Mouse (Mus musculus) forebrain, embryonic 12.5 days (tissue): ENCODE results near the gene Zfp385c. TPM values are rescaled to one million over a fixed set of nuclear protein-coding genes. Genes with fewer than 3 reads are reported as not detected.
A peak's percentile ranks its signal among the peaks of the same experiment; 100 is the strongest.
"Not testable (repeated sequence)": the region's sequence is repeated elsewhere in the genome, so short reads cannot be mapped to it uniquely, and the experiment has no call there.

Source experiments
- ATAC-seq: fragments of 200-750 bp; cut with Nextera tagmentation; 2 replicates; pipeline ENCODE4 v1.8.0; 2017; ENCODE audit warnings: moderate TSS enrichment; ENCODE audit not compliant: low FRiP score
- H3K27ac ChIP-seq: fragments of 300-500 bp; sonication (generic); 2 replicates; pipeline ENCODE4 v1.5.1; 2016; ENCODE audit warnings: mild to moderate bottlenecking
- H3K27me3 ChIP-seq: fragments of 300-500 bp; sonication (generic); 2 replicates; pipeline ENCODE4 v1.6.1; 2016; ENCODE audit warnings: mild to moderate bottlenecking
- H3K36me3 ChIP-seq: fragments of 300-500 bp; sonication (generic); replicated peaks from 2 replicates; pipeline ENCODE4 v1.6.1; 2016; ENCODE audit warnings: mild to moderate bottlenecking
- H3K4me1 ChIP-seq: fragments of 300-500 bp; sonication (generic); 2 replicates; pipeline ENCODE4 v1.6.1; 2016
- H3K4me2 ChIP-seq: fragments of 300-500 bp; sonication (generic); 2 replicates; pipeline ENCODE4 v1.6.1; 2016; ENCODE audit warnings: mild to moderate bottlenecking, moderate library complexity
- H3K4me3 ChIP-seq: fragments of 300-500 bp; sonication (generic); replicated peaks from 2 replicates; pipeline ENCODE4 v1.5.1; 2016; ENCODE audit warnings: mild to moderate bottlenecking
- H3K9ac ChIP-seq: fragments of 300-500 bp; sonication (generic); 2 replicates; pipeline ENCODE4 v1.6.1; 2016; ENCODE audit warnings: mild to moderate bottlenecking
- H3K9me3 ChIP-seq: fragments of 300-500 bp; sonication (generic); 2 replicates; pipeline ENCODE4 v1.6.1; 2016
- WGBS: fragments of 180-500 bp; shearing (Covaris S2); methylation state at CpG from one replicate; pipeline ENCODE4 v1.1.7; 2016; 5-methylcytosine and 5-hydroxymethylcytosine counted together
- polyA plus RNA-seq: library from polyadenylated mRNA; unstranded; fragments of >200 nt; fragmentation: Nextera tagmentation; extraction: Ambion mirVana; gene quantifications from 2 replicates; pipeline ENCODE4 v1.2.1, GENCODE M21; 2016

The Zfp385c gene
- polyA plus RNA-seq, 1 experiment from 2014 or later: 0.61 TPM

- 94% methylated on average over 9 of the region's 9 CpGs for WGBS
- Histone ChIP-seq H3K9me3 (no peaks in the 10 kb centered on the region), H3K9ac (no peak overlapping the region), H3K36me3 (peaks cover 46% of the 10 kb centered on the region), H3K27me3 (no peaks in the 10 kb centered on the region), H3K27ac (no peak overlapping the region), H3K4me1 (peaks cover 8% of the 10 kb centered on the region), H3K4me2 (no peak overlapping the region), H3K4me3 (no peak overlapping the region)
- ATAC-seq: no peak
Measured at GRCm38 (mm10) chr11:100603155-100603554, 89.1 kb downstream of the Zfp385c start.

GRCm38 (mm10) chr11:100601372-100601771 lies 90.9 kb downstream of the Zfp385c start:
- Histone ChIP-seq H3K4me2 (no peak overlapping the region), H3K36me3 (peaks cover 55% of the 10 kb centered on the region), H3K4me3 (no peak overlapping the region), H3K27ac (no peak overlapping the region), H3K4me1 (peaks cover 8% of the 10 kb centered on the region), H3K9ac (no peak overlapping the region), H3K27me3 (no peaks in the 10 kb centered on the region), H3K9me3 (no peaks in the 10 kb centered on the region)
- WGBS: 96% methylated on average over 3 of the region's 3 CpGs
- ATAC-seq: no peak

DNA sequence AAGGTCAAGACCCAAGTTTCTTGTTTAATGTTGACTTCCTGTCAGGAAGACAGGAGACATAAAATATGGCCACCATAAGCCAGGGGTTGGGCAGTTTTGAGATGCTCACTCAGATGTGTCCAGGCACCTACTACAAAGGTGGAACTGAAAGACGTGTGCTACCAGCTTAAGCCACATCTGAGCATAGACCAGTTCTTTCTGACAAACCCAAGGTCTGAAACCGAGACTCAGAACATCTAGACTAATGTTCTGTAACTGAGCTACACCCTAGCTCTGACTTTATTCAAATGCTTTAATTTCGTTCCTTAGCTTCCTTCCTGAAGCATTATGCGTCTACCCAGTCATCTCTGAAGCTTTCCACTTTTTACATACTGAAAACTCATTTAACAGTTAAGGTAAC lies 94.2 kb downstream of the Zfp385c start:
- no peaks in the 10 kb centered on the region for H3K4me1 ChIP-seq
- H3K4me3 ChIP-seq: no peak overlapping the region
- H3K9me3 ChIP-seq: no peaks in the 10 kb centered on the region
- H3K4me2 ChIP-seq: no peak overlapping the region
- no peak overlapping the region for H3K9ac ChIP-seq
- no peaks in the 10 kb centered on the region for H3K27me3 ChIP-seq
- no peak overlapping the region for H3K27ac ChIP-seq
- WGBS: 90% methylated on average over 4 of the region's 4 CpGs
- ATAC-seq: no peak
- H3K36me3 ChIP-seq: peaks cover 82% of the 10 kb centered on the region

GRCm38 (mm10) chr11:100595533-100595932 lies 96.7 kb downstream of the Zfp385c start:
- 84% methylated on average over 4 of the region's 4 CpGs for WGBS
- no peak for ATAC-seq
- Histone ChIP-seq H3K4me1 (no peaks in the 10 kb centered on the region), H3K27me3 (no peaks in the 10 kb centered on the region), H3K9ac (no peak overlapping the region), H3K27ac (no peak overlapping the region), H3K4me3 (no peak overlapping the region), H3K4me2 (no peak overlapping the region), H3K9me3 (no peaks in the 10 kb centered on the region), H3K36me3 (peaks cover 97% of the 10 kb centered on the region)

DNA sequence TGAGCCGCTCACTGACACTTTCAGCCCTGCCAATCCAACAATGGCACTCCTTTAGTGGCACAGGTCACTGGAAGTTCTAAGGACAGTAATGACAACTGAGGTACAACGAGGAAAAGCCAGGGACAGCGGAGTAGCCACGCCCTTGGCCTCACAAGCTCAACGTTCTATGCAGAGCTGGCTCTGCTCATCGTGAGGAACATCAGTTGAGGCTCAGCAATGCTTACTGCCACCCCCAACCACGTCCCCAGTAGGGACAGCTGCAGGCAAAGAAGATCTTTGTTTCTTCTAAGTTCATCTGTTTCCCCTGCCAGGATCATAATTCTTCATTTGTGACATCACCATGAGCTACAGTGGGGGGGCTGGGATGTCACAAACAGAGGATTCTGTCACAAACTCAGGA lies 97.6 kb downstream of the Zfp385c start:
- 95% methylated on average over 7 of the region's 7 CpGs for WGBS

DNA sequence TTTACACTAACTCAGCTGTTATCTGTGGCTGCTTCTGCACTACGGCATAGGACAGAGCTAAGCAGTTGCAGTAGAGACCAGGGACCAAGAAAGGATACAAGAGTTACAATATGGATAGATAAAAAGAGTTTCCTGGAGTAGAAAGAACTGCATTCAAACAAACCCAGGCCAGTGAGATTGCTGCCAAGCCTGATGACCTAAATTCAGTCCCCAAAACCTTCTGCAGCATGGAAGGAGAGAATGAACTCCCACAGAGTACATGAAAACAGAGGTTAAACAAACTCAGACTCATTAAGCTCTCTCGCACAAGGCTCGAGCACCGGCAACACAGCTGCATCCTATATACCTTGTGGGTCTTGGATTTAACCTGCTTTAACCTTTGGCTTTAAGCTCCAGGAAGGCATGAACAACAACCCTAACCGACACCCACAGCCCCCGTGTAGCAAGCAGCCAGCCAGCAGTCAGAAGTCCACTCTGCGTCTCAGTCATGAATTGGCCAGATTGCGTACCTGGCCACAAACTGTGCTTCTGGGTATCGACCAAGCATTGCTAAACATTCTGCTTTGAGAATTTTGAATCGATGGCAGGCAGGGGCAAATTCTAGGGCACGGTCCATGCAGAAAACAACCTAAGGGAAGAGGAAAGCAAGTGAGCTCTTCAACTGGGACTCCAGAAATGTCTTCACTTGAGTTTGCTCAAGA lies 99.8 kb downstream of the Zfp385c start:
- 93% methylated on average over 11 of the region's 11 CpGs for WGBS
- Histone ChIP-seq H3K4me3 (no peak overlapping the region), H3K36me3 (peaks cover 95% of the 10 kb centered on the region), H3K4me1 (no peaks in the 10 kb centered on the region), H3K27me3 (no peaks in the 10 kb centered on the region), H3K9me3 (no peaks in the 10 kb centered on the region), H3K9ac (no peak overlapping the region), H3K27ac (no peak overlapping the region), H3K4me2 (no peak overlapping the region)
- ATAC-seq: no peak

More for the DNA sequence above, 97.6 kb downstream of the Zfp385c start:
- Histone ChIP-seq H3K27ac (no peak overlapping the region), H3K36me3 (peaks cover 95% of the 10 kb centered on the region), H3K4me1 (no peaks in the 10 kb centered on the region), H3K9ac (no peak overlapping the region), H3K4me3 (no peak overlapping the region), H3K4me2 (no peak overlapping the region), H3K9me3 (no peaks in the 10 kb centered on the region), H3K27me3 (no peaks in the 10 kb centered on the region)
- ATAC-seq: no peak

- no peaks in the 10 kb centered on the region for H3K9me3 ChIP-seq
- no peaks in the 10 kb centered on the region for H3K27me3 ChIP-seq
- no peak overlapping the region for H3K4me2 ChIP-seq
- H3K27ac ChIP-seq: no peak overlapping the region
- peaks cover 97% of the 10 kb centered on the region for H3K36me3 ChIP-seq
- no peak for ATAC-seq
- H3K9ac ChIP-seq: no peak overlapping the region
- no peak overlapping the region for H3K4me3 ChIP-seq
- WGBS: 97% methylated on average over 2 of the region's 2 CpGs
- no peaks in the 10 kb centered on the region for H3K4me1 ChIP-seq
Measured at GRCm38 (mm10) chr11:100588462-100588861, 103.8 kb downstream of the Zfp385c start.

- no peak for ATAC-seq
- Histone ChIP-seq H3K9me3 (no peaks in the 10 kb centered on the region), H3K36me3 (peaks cover 99% of the 10 kb centered on the region), H3K4me1 (peaks cover 4% of the 10 kb centered on the region; the same call in 1 of the 2 replicates), H3K27ac (no peak overlapping the region), H3K27me3 (no peaks in the 10 kb centered on the region), H3K9ac (no peak overlapping the region), H3K4me2 (no peak overlapping the region), H3K4me3 (no peak overlapping the region)
- WGBS: 97% methylated on average over 3 of the region's 3 CpGs
Measured at GRCm38 (mm10) chr11:100585148-100585547, 107.1 kb downstream of the Zfp385c start.

GRCm38 (mm10) chr11:100584561-100584961 lies 107.7 kb downstream of the Zfp385c start:
- no peak for ATAC-seq
- Histone ChIP-seq H3K27me3 (no peaks in the 10 kb centered on the region), H3K27ac (no peak overlapping the region), H3K36me3 (peaks cover 99% of the 10 kb centered on the region), H3K4me3 (no peak overlapping the region), H3K9ac (no peak overlapping the region), H3K9me3 (no peaks in the 10 kb centered on the region), H3K4me2 (no peak overlapping the region), H3K4me1 (peaks cover 4% of the 10 kb centered on the region; the same call in 1 of the 2 replicates)
- WGBS: 93% methylated on average over 7 of the region's 7 CpGs

GRCm38 (mm10) chr11:100582836-100583235 lies 109.4 kb downstream of the Zfp385c start:
- Histone ChIP-seq H3K4me3 (no peak overlapping the region), H3K4me1 (peaks cover 4% of the 10 kb centered on the region; the same call in 1 of the 2 replicates), H3K36me3 (peaks cover 98% of the 10 kb centered on the region), H3K4me2 (no peak overlapping the region), H3K9me3 (no peaks in the 10 kb centered on the region), H3K27me3 (no peaks in the 10 kb centered on the region), H3K27ac (no peak overlapping the region), H3K9ac (no peak overlapping the region)
- no peak for ATAC-seq
- WGBS: 98% methylated on average over 2 of the region's 2 CpGs

- not testable (repeated sequence) for H3K4me1 ChIP-seq, H3K9me3 ChIP-seq, H3K4me3 ChIP-seq, H3K4me2 ChIP-seq, ATAC-seq, H3K9ac ChIP-seq, H3K27ac ChIP-seq, H3K27me3 ChIP-seq
- peaks cover 93% of the 10 kb centered on the region for H3K36me3 ChIP-seq
- WGBS: 94% methylated on average over 1 of the region's 1 CpGs
Measured at GRCm38 (mm10) chr11:100582413-100582812, 109.8 kb downstream of the Zfp385c start.

DNA sequence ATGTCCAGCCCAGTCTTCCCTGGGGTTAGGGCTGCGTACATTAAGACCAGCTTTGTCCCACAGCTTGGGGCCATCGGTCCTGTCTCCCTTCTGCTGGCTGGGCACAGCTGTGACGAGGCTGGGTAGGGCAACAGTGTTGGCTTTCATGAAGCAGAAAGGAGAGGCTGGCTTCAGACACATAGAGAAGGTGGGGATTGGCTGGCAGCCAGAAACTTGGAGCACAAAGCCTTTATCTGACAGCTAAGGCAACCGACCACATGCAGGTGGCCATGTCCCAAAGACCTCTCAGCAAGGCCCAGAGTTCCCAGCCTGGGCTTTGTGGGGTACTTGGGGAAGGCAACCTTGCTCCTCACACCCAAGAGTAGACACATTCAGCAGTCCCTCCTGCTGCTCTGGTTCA lies 110.5 kb downstream of the Zfp385c start:
- no peak for ATAC-seq
- no peak overlapping the region for H3K4me2 ChIP-seq
- H3K27ac ChIP-seq: 0 out of 2 replicates have a peak overlapping the region, but pooled peaks have one; percentile 19
- no peak overlapping the region for H3K4me3 ChIP-seq
- H3K4me1 ChIP-seq: peaks cover 4% of the 10 kb centered on the region; the same call in 1 of the 2 replicates
- H3K27me3 ChIP-seq: no peaks in the 10 kb centered on the region
- no peaks in the 10 kb centered on the region for H3K9me3 ChIP-seq
- WGBS: 63% methylated on average over 4 of the region's 4 CpGs
- no peak overlapping the region for H3K9ac ChIP-seq
- peaks cover 87% of the 10 kb centered on the region for H3K36me3 ChIP-seq

DNA sequence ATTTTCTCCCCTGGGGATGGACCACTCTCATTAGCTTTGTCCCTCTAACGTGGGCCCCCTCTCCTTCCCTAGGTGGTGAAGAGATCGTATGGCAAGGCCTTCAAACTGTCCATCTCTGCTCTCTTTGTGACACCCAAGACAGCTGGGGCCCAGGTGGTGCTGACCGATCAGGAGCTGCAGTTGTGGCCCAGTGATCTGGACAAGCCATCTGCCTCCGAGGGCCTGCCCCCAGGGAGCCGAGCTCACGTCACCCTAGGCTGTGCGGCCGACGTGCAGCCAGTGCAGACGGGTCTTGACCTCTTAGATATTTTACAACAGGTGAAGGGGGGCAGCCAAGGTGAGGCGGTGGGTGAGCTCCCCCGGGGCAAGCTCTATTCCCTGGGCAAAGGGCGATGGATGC lies 112.0 kb downstream of the Zfp385c start:
- Histone ChIP-seq H3K36me3 (peaks cover 72% of the 10 kb centered on the region), H3K4me2 (no peak overlapping the region), H3K4me1 (peaks cover 14% of the 10 kb centered on the region), H3K4me3 (no peak overlapping the region), H3K9me3 (no peaks in the 10 kb centered on the region), H3K27me3 (no peaks in the 10 kb centered on the region; the same call in 1 of the 2 replicates), H3K9ac (no peak overlapping the region), H3K27ac (no peak overlapping the region)
- WGBS: 94% methylated on average over 13 of the region's 13 CpGs
- ATAC-seq: no peak
